Mouse (Mus musculus) heart, adult 2 months (tissue): ENCODE results near the gene Gm17402.

Experiments
- CTCF ChIP-seq: fragments of 200-600 bp; IDR thresholded peaks from 2 replicates; pipeline ENCODE4 v1.8.1; 2022; ENCODE audit warnings: antibody characterized with exemption, mild to moderate bottlenecking, moderate library complexity
- POLR2A ChIP-seq: fragments of 200-500 bp; IDR thresholded peaks from 2 replicates; pipeline ENCODE4 v1.6.1; 2011; ENCODE audit warnings: mild to moderate bottlenecking, low read depth, low read length, control low read depth; ENCODE audit not compliant: insufficient read depth

- no peak for TF ChIP-seq CTCF
- no peak for TF ChIP-seq POLR2A
Observed at GRCm38 (mm10) chr3:67351406-67352127, 23.4 kb downstream of the Gm17402 start.
